Mouse (Mus musculus): ENCODE results near the gene Mdc1. TPM values are rescaled to one million over a fixed set of nuclear protein-coding genes. Genes with fewer than 3 reads are reported as not detected.

Mdc1 gene
- polyA plus RNA-seq (2014; fragmentation: Illumina TruSeq; extraction: RNeasy Lipid Tissue Mini Kit (QIAGEN cat#74804); ENCODE audit: low read depth, low replicate concordance), result 90.7 TPM

GRCm38 (mm10) chr17:35841076-35841950 is at the start of gene Mdc1:
TSS of gene Mdc1 (plus strand) at chr17:35841515.

DNA sequence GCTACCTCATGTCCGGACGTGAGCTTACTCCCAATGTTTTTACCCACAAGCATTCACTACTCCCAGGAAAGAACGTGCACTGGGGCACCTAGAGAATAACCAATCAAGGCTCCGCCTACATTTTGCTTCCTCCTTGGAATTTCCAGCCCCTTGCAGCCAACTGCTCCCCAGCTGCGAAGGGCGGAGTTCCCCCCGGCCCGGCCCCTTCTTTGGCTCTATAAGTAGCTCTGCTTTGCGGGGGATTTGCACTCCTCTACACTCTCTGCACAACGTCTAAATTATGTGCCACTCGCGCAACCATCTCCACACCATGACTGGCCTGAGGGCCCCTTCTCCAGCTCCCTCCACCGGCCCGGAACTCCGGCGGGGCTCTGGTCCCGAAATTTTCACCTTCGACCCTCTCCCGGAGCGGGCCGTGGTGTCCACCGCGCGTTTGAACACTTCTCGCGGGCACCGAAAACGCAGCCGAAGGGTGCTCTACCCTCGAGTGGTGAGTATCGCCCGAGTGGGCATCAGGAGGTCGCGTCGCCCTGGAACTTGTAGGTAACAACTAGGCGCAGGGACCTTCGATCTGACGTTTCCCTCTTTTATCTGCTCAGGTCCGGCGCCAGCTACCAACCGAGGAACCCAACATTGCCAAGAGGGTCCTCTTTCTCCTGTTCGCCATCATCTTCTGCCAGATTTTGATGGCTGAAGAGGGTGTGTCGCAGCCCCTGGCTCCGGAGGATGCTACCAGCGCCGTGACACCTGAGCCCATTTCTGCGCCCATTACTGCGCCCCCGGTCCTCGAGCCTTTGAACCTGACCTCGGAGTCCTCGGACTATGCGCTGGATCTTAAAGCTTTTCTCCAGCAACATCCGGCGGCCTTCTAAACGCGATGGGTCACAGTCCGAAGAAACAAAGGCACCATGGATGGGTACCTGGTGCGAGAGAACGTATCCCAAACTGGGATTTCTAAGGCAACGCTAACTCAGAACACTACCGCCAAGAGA is 19.6 kb upstream of the Mdc1 start, which contains the start of gene Ier3:
Gene Ier3, plus strand, starts transcription at position 246 of the 992 bp plus-strand sequence.

GRCm38 (mm10) chr17:35822964-35823937 is 18.1 kb upstream of the Mdc1 start, which contains the start of gene Flot1:
TSS of gene Flot1 (plus strand) at chr17:35823230.

DNA sequence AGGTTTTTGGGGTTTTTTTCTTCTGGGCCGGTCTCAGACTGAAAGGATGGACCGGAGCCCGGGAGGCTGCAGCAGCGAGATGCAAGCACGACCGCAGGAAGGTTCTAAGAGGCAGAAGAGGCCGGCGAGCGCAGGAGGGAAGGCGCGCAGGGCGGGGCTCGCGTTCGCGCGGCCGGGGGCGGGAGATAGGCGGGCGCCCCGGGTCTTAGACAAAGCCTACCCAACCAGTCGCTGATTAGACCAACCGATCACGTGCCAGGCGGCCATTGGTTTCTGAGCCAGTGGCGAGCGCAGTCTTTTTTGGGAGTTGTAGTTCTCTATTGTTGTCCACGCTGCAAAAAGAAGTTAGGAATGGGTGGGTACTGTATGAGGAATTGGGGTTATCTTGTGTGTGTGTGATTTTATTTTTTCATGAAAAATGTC is 3.2 kb upstream of the Mdc1 start, which contains the start of gene Tubb5:
Gene Tubb5, minus strand, starts transcription at position 185 of the 423 bp plus-strand sequence.

DNA sequence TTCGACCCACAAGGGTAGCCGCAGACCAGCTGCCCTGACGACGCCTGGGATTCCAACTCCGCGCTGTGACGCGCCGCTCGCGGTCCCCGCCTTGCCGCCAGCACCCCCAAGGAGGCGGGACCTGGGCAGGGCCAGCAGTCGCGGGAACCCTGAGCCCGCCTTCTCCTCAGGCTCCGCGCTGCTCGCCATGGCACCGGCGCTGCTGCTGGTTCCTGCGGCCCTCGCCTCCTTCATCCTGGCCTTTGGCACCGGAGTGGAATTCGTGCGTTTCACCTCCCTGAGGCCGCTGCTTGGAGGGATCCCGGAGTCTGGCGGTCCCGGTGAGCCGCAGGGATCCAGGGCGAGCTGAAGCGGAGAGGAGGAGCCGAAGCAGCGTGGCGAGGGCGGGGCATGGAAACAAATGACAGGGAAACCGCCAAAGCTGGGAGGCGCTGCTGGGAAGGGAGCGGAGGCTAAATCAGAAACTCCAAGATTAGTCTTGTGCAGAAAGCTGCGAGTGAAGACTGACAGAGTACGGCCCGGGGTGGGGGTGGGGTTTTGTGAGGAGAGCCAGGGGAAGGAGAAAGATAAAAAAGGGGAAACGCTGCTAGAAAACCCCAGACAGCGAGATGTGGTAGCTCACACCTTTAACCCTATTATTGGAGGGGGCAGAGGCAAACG is 20.0 kb downstream of the Mdc1 start, which contains the start of gene Nrm:
Gene Nrm, plus strand, starts transcription at position 121 of the 660 bp plus-strand sequence.

GRCm38 (mm10) chr17:35865481-35866280 is 24.4 kb downstream of the Mdc1 start, which contains the start of gene Ppp1r18:
TSS of gene Ppp1r18 (plus strand) at chr17:35865593.

GRCm38 (mm10) chr17:35879245-35880057 is 38.1 kb downstream of the Mdc1 start, which contains the start of gene Dhx16:
TSS of gene Dhx16 (plus strand) at chr17:35879819.

GRCm38 (mm10) chr17:35896781-35897643 is 55.7 kb downstream of the Mdc1 start, which contains the start of gene 2310061I04Rik:
TSS of gene 2310061I04Rik (minus strand) at chr17:35897431.

Other genes with a start within 250 kb of the Mdc1 start
- gene Sfta2, start 240.0 kb upstream of the Mdc1 start, polyA plus RNA-seq (2014; fragmentation: Illumina TruSeq; extraction: RNeasy Lipid Tissue Mini Kit (QIAGEN cat#74804); ENCODE audit: low read depth, low replicate concordance), result not detected
- not detected for gene Gm9573, start 214.9 kb upstream of the Mdc1 start, polyA plus RNA-seq (2014; fragmentation: Illumina TruSeq; extraction: RNeasy Lipid Tissue Mini Kit (QIAGEN cat#74804); ENCODE audit: low read depth, low replicate concordance)
- 0.10 TPM for gene Mucl3, start 197.8 kb upstream of the Mdc1 start, polyA plus RNA-seq (2014; fragmentation: Illumina TruSeq; extraction: RNeasy Lipid Tissue Mini Kit (QIAGEN cat#74804); ENCODE audit: low read depth, low replicate concordance)
- gene Vars2, start 173.9 kb upstream of the Mdc1 start, polyA plus RNA-seq (2014; fragmentation: Illumina TruSeq; extraction: RNeasy Lipid Tissue Mini Kit (QIAGEN cat#74804); ENCODE audit: low read depth, low replicate concordance), result 0.29 TPM
- 2.7 TPM for gene Gtf2h4, start 167.8 kb upstream of the Mdc1 start, polyA plus RNA-seq (2014; fragmentation: Illumina TruSeq; extraction: RNeasy Lipid Tissue Mini Kit (QIAGEN cat#74804); ENCODE audit: low read depth, low replicate concordance)
- 0.95 TPM for gene Ddr1, start 136.9 kb upstream of the Mdc1 start, polyA plus RNA-seq (2014; fragmentation: Illumina TruSeq; extraction: RNeasy Lipid Tissue Mini Kit (QIAGEN cat#74804); ENCODE audit: low read depth, low replicate concordance)
- 0.32 TPM for gene Ier3, start 19.8 kb upstream of the Mdc1 start, polyA plus RNA-seq (2014; fragmentation: Illumina TruSeq; extraction: RNeasy Lipid Tissue Mini Kit (QIAGEN cat#74804); ENCODE audit: low read depth, low replicate concordance)
- gene Flot1, start 18.3 kb upstream of the Mdc1 start, polyA plus RNA-seq (2014; fragmentation: Illumina TruSeq; extraction: RNeasy Lipid Tissue Mini Kit (QIAGEN cat#74804); ENCODE audit: low read depth, low replicate concordance), result 1.6 TPM
- 13.0 TPM for gene Tubb5, start 3.2 kb upstream of the Mdc1 start, polyA plus RNA-seq (2014; fragmentation: Illumina TruSeq; extraction: RNeasy Lipid Tissue Mini Kit (QIAGEN cat#74804); ENCODE audit: low read depth, low replicate concordance)
- gene Nrm, start 19.8 kb downstream of the Mdc1 start, polyA plus RNA-seq (2014; fragmentation: Illumina TruSeq; extraction: RNeasy Lipid Tissue Mini Kit (QIAGEN cat#74804); ENCODE audit: low read depth, low replicate concordance), result 27.0 TPM
- gene Ppp1r18, start 24.1 kb downstream of the Mdc1 start, polyA plus RNA-seq (2014; fragmentation: Illumina TruSeq; extraction: RNeasy Lipid Tissue Mini Kit (QIAGEN cat#74804); ENCODE audit: low read depth, low replicate concordance), result 4.9 TPM
- 55.0 TPM for gene Dhx16, start 38.3 kb downstream of the Mdc1 start, polyA plus RNA-seq (2014; fragmentation: Illumina TruSeq; extraction: RNeasy Lipid Tissue Mini Kit (QIAGEN cat#74804); ENCODE audit: low read depth, low replicate concordance)
- gene 2310061I04Rik, start 55.9 kb downstream of the Mdc1 start, polyA plus RNA-seq (2014; fragmentation: Illumina TruSeq; extraction: RNeasy Lipid Tissue Mini Kit (QIAGEN cat#74804); ENCODE audit: low read depth, low replicate concordance), result 51.0 TPM
- gene Atat1, start 68.6 kb downstream of the Mdc1 start, polyA plus RNA-seq (2014; fragmentation: Illumina TruSeq; extraction: RNeasy Lipid Tissue Mini Kit (QIAGEN cat#74804); ENCODE audit: low read depth, low replicate concordance), result 26.8 TPM
- 22.7 TPM for gene Mrps18b, start 74.9 kb downstream of the Mdc1 start, polyA plus RNA-seq (2014; fragmentation: Illumina TruSeq; extraction: RNeasy Lipid Tissue Mini Kit (QIAGEN cat#74804); ENCODE audit: low read depth, low replicate concordance)
- 162 TPM for gene Ppp1r10, start 74.9 kb downstream of the Mdc1 start, polyA plus RNA-seq (2014; fragmentation: Illumina TruSeq; extraction: RNeasy Lipid Tissue Mini Kit (QIAGEN cat#74804); ENCODE audit: low read depth, low replicate concordance)
- gene Abcf1, start 128.2 kb downstream of the Mdc1 start, polyA plus RNA-seq (2014; fragmentation: Illumina TruSeq; extraction: RNeasy Lipid Tissue Mini Kit (QIAGEN cat#74804); ENCODE audit: low read depth, low replicate concordance), result 95.3 TPM
- gene Gnl1, start 138.3 kb downstream of the Mdc1 start, polyA plus RNA-seq (2014; fragmentation: Illumina TruSeq; extraction: RNeasy Lipid Tissue Mini Kit (QIAGEN cat#74804); ENCODE audit: low read depth, low replicate concordance), result 5.8 TPM
- gene Prr3, start 138.7 kb downstream of the Mdc1 start, polyA plus RNA-seq (2014; fragmentation: Illumina TruSeq; extraction: RNeasy Lipid Tissue Mini Kit (QIAGEN cat#74804); ENCODE audit: low read depth, low replicate concordance), result 8.7 TPM
- gene H2-T24, start 179.0 kb downstream of the Mdc1 start, polyA plus RNA-seq (2014; fragmentation: Illumina TruSeq; extraction: RNeasy Lipid Tissue Mini Kit (QIAGEN cat#74804); ENCODE audit: low read depth, low replicate concordance), result 0.13 TPM
- 0.38 TPM for gene H2-T23, start 191.3 kb downstream of the Mdc1 start, polyA plus RNA-seq (2014; fragmentation: Illumina TruSeq; extraction: RNeasy Lipid Tissue Mini Kit (QIAGEN cat#74804); ENCODE audit: low read depth, low replicate concordance)
- gene H2-T22, start 201.2 kb downstream of the Mdc1 start, polyA plus RNA-seq (2014; fragmentation: Illumina TruSeq; extraction: RNeasy Lipid Tissue Mini Kit (QIAGEN cat#74804); ENCODE audit: low read depth, low replicate concordance), result 0.71 TPM
- gene Gm6034, start 201.4 kb downstream of the Mdc1 start, polyA plus RNA-seq (2014; fragmentation: Illumina TruSeq; extraction: RNeasy Lipid Tissue Mini Kit (QIAGEN cat#74804); ENCODE audit: low read depth, low replicate concordance), result not detected
- gene Gm11127, start 216.9 kb downstream of the Mdc1 start, polyA plus RNA-seq (2014; fragmentation: Illumina TruSeq; extraction: RNeasy Lipid Tissue Mini Kit (QIAGEN cat#74804); ENCODE audit: low read depth, low replicate concordance), result not detected